Mouse (Mus musculus): ENCODE results near the gene Gm1123. TPM values are rescaled to one million over a fixed set of nuclear protein-coding genes. Genes with fewer than 3 reads are reported as not detected.

The Gm1123 gene
- polyA plus RNA-seq, 1 experiment: 90.3 TPM

DNA sequence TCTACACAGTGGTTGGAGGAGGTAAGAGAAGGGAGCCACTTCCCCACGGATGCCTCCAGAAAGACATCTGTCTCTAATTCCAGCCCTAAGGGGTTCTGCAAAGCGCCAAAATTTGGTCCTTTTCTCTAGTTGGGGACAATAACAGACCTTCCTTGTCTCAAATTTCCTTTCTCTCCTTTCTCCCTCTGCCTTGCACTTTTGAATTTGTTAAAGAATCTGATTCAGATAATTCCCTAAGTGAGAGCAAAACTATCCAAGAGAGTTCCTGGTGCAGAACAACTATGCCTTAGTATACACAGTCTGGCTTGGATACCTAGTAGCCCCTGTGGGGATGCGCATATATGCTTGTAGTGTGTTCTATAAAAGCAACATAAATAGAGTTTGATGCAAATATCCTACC, 75.7 kb downstream of the Gm1123 start:
- no peaks in the 10 kb centered on the region for H3K36me3 ChIP-seq (ENCODE audit: control insufficient read depth, insufficient read depth, low read length)
- peaks cover 18% of the 10 kb centered on the region for H3K4me1 ChIP-seq (ENCODE audit: control insufficient read depth, insufficient read depth, insufficient read length, low read length)
- H3K27ac ChIP-seq (ENCODE audit: insufficient read depth, low read depth, low read length): no peak overlapping the region
- 44% methylated on average over 3 of the region's 3 CpGs for WGBS
- TF ChIP-seq CTCF (IDR thresholded peaks at IDR 0.05; ENCODE audit: extremely low read depth, insufficient read length, insufficient replicate concordance, low read depth, low read length) (no peak), POLR2A (IDR thresholded peaks at IDR 0.05; ENCODE audit: low read depth, low read length) (no peak)
- H3K4me3 ChIP-seq (ENCODE audit: low read depth, low read length): no peak overlapping the region
- peaks cover 93% of the 10 kb centered on the region for H3K27me3 ChIP-seq (ENCODE audit: control insufficient read depth, insufficient read depth, low read length)

DNA sequence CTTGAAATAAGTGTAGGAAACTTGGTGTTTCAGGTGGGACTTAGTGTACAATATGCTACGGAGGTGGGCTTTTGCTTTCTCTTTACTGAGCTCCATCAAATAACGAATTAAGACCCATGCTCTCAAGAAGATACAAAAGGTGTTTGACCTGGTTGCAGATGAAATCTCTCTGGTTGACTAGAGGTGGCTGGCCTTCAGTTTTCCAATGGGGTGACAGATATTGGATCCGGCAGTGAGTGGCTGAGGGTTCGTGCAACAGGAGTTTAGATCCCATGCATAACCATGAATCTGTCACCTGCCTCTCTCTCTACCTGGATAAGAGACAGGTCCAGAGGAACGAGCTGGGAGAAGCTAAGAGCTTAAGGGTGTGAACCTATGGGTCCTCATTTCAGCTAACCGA, 76.9 kb downstream of the Gm1123 start:
- peaks cover 22% of the 10 kb centered on the region for H3K4me1 ChIP-seq (ENCODE audit: control insufficient read depth, insufficient read depth, insufficient read length, low read length)
- WGBS: 4% methylated on average over 6 of the region's 6 CpGs
- no peak for TF ChIP-seq POLR2A (IDR thresholded peaks at IDR 0.05; ENCODE audit: low read depth, low read length)
- no peak for TF ChIP-seq CTCF (IDR thresholded peaks at IDR 0.05; ENCODE audit: extremely low read depth, insufficient read length, insufficient replicate concordance, low read depth, low read length)
- H3K27me3 ChIP-seq (ENCODE audit: control insufficient read depth, insufficient read depth, low read length): peaks cover 94% of the 10 kb centered on the region
- no peak overlapping the region for H3K4me3 ChIP-seq (ENCODE audit: low read depth, low read length)
- no peaks in the 10 kb centered on the region for H3K36me3 ChIP-seq (ENCODE audit: control insufficient read depth, insufficient read depth, low read length)
- no peak overlapping the region for H3K27ac ChIP-seq (ENCODE audit: insufficient read depth, low read depth, low read length)

DNA sequence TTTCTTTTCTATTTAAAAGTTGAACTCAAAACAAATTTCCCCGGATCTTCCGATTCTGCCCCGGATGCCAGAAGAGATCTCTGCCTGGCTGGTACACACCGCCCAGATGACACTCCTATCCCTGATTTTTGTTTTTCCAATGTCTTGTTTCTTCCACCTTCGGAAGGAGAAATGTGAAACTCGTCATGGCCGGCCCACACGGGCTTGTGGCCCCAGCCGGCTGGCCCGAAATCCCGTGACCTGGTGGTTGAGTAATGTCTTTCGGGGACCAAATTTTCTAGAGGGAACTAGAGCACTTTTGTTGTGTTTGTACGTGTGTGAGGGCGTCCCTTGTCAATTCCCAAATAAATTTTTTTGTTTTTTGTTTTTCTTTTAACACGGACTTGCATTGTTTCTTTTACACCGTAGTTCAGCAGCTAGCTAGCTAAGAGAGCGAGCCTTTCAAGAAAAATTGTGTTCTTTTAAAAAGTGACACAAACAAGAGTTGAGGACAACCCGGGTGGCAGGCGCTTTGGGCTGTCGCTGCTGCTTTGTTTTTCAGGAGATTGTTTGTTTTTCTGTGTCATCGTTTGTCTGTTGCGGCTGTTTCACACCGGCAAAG, 77.7 kb downstream of the Gm1123 start:
- 8% methylated on average over 23 of the region's 23 CpGs for WGBS
- Histone ChIP-seq H3K27me3 (ENCODE audit: control insufficient read depth, insufficient read depth, low read length) (peaks cover 94% of the 10 kb centered on the region), H3K27ac (ENCODE audit: insufficient read depth, low read depth, low read length) (no peak overlapping the region), H3K4me3 (ENCODE audit: low read depth, low read length) (no peak overlapping the region), H3K4me1 (ENCODE audit: control insufficient read depth, insufficient read depth, insufficient read length, low read length) (peaks cover 22% of the 10 kb centered on the region), H3K36me3 (ENCODE audit: control insufficient read depth, insufficient read depth, low read length) (no peaks in the 10 kb centered on the region)
- TF ChIP-seq POLR2A (IDR thresholded peaks at IDR 0.05; ENCODE audit: low read depth, low read length) (no peak), CTCF (IDR thresholded peaks at IDR 0.05; ENCODE audit: extremely low read depth, insufficient read length, insufficient replicate concordance, low read depth, low read length) (no peak)

Other genes starting within 250 kb of the Gm1123 start
- gene Prr23a1, start 193.2 kb downstream of the Gm1123 start, polyA plus RNA-seq (2012; rRNA removed): not detected in 2 replicates
- gene Prr23a2, start 179.2 kb downstream of the Gm1123 start, polyA plus RNA-seq (2012; rRNA removed): not detected in 2 replicates
- gene Prr23a3, start 170.9 kb downstream of the Gm1123 start, polyA plus RNA-seq (2012; rRNA removed): not detected in 2 replicates
- not detected in 2 replicates for gene 7420426K07Rik, start 132.6 kb downstream of the Gm1123 start, polyA plus RNA-seq (2012; rRNA removed)
- gene Foxl2, start 80.4 kb downstream of the Gm1123 start, polyA plus RNA-seq (2012; rRNA removed): 0.08 TPM in 1 of 2 replicates, not detected in the other
- gene Faim, start 49.3 kb downstream of the Gm1123 start, polyA plus RNA-seq (2012; rRNA removed): 0.85 and 1.2 TPM in 2 replicates
- gene Pik3cb, start 104.9 kb upstream of the Gm1123 start, polyA plus RNA-seq (2012; rRNA removed): 0.83 and 2.1 TPM in 2 replicates
- gene Faiml, start 201.5 kb upstream of the Gm1123 start, polyA plus RNA-seq (2012; rRNA removed): not detected in 2 replicates
- gene Cep70, start 207.7 kb upstream of the Gm1123 start, polyA plus RNA-seq (2012; rRNA removed): 0.24 and 0.44 TPM in 2 replicates